Mouse (Mus musculus) G1E (cell line): ENCODE measurements at regions not wholly inside any gene's neighbourhood (a gene's known extent, or its start where the extent isn't known, plus 50 kb on each side); places are given as distances from the start of the nearest gene placed in this dataset.

Experiments
- CTCF ChIP-seq: IDR thresholded peaks from 2 replicates; pipeline ENCODE4 v1.5.1; 2012; ENCODE audit warnings: low read depth, low read length, inconsistent platforms, mixed read lengths
- POLR2AphosphoS5 ChIP-seq: IDR thresholded peaks from 2 replicates; pipeline ENCODE4 v1.6.1; 2012; ENCODE audit warnings: low read depth, low read length, inconsistent platforms; ENCODE audit not compliant: insufficient replicate concordance

DNA sequence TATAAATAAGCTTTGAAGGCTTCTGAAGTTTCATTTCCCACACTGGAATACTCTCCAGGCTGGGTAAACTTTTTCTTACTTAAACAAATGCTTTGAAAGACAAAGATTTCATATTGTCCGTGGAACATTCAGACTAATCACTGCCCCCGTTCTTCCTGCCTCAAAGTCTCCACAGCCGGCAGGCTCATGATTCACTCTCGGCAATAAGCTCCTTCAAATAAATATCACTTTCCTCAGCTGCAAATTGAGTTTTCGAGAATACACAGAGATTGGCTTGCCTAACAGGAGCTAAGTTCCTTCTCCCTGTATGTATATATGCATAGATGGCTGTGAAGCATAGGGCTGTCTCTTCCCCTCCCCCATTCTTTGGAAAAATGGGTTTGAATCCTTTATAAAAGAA, 249.2 kb upstream of the Tmpo start:
- TF ChIP-seq CTCF: no peak
- TF ChIP-seq POLR2AphosphoS5: no peak
